Mouse (Mus musculus) lung, adult 2 months (tissue): ENCODE results near the gene Lrba. TPM values are rescaled to one million over a fixed set of nuclear protein-coding genes. Genes with fewer than 3 reads are reported as not detected.

Experiments used
- DNase-seq: peaks from one replicate; pipeline ENCODE4 v3.0.0; 2022
- H3K4me1 ChIP-seq: fragments of 200-500 bp; 2 replicates; pipeline ENCODE4 v1.6.1; 2011; ENCODE audit warnings: low read length; ENCODE audit not compliant: control insufficient read depth, insufficient read depth
- H3K4me3 ChIP-seq: fragments of 200-500 bp; replicated peaks from 2 replicates; pipeline ENCODE3; 2011; ENCODE audit warnings: low read depth, mild to moderate bottlenecking, control low read depth, low read length; ENCODE audit errors: extremely low read depth
- CTCF ChIP-seq: fragments of 200-500 bp; IDR thresholded peaks from 2 replicates; pipeline ENCODE4 v1.5.1; 2011; ENCODE audit warnings: mild to moderate bottlenecking, low read length, control low read depth; ENCODE audit not compliant: insufficient read depth
- POLR2A ChIP-seq: fragments of 200-500 bp; IDR thresholded peaks from 2 replicates; pipeline ENCODE4 v1.6.1; 2011; ENCODE audit warnings: low read depth, mild to moderate bottlenecking, control low read depth, low read length, borderline replicate concordance; ENCODE audit errors: extremely low read depth
- WGBS: fragments of 180-500 bp; shearing (Covaris S2); methylation state at CpG from one replicate; pipeline ENCODE4 v1.1.7; 2018; 5-methylcytosine and 5-hydroxymethylcytosine counted together
- polyA plus RNA-seq: library from polyadenylated mRNA; depleted of rRNA; stranded (reverse); fragments of >200 nt; gene quantifications from 2 replicates; pipeline ENCODE4 v1.2.3, GENCODE M21; 2012

Lrba gene
- polyA plus RNA-seq, 1 experiment, result 13.5 TPM

- TF ChIP-seq CTCF (no peak), POLR2A (no peak)
- 85% methylated on average over 8 of the region's 8 CpGs for WGBS
- no peak for DNase-seq
These were observed 535.4 kb downstream of the Lrba start for GRCm38 (mm10) chr3:86759834-86760233.

GRCm38 (mm10) chr3:86760474-86760873, 536.0 kb downstream of the Lrba start:
- DNase-seq, result no peak
- 92% methylated on average over 7 of the region's 7 CpGs for WGBS
- H3K4me1 ChIP-seq, result no peaks in the 10 kb centered on the region
- TF ChIP-seq CTCF (no peak), POLR2A (no peak)
- H3K4me3 ChIP-seq, result no peak overlapping the region

More at GRCm38 (mm10) chr3:86759834-86760233, 535.4 kb downstream of the Lrba start:
- H3K4me3 ChIP-seq, result no peak overlapping the region
- no peaks in the 10 kb centered on the region for H3K4me1 ChIP-seq

- no peak overlapping the region for H3K4me3 ChIP-seq
- DNase-seq, result no peak
- TF ChIP-seq POLR2A (no peak), CTCF (peak; percentile 31)
- no peaks in the 10 kb centered on the region for H3K4me1 ChIP-seq
- WGBS, result 70% methylated on average over 9 of the region's 9 CpGs
These were observed 536.9 kb downstream of the Lrba start for GRCm38 (mm10) chr3:86761095-86762035.

- TF ChIP-seq CTCF, result no peak
- TF ChIP-seq POLR2A, result no peak
- Histone ChIP-seq H3K4me3 (no peak overlapping the region), H3K4me1 (no peaks in the 10 kb centered on the region)
- DNase-seq, result no peak
- 93% methylated on average over 6 of the region's 6 CpGs for WGBS
These were observed 537.5 kb downstream of the Lrba start for GRCm38 (mm10) chr3:86762036-86762415.

GRCm38 (mm10) chr3:86762456-86762855, 538.0 kb downstream of the Lrba start:
- DNase-seq, result no peak
- WGBS, result 94% methylated on average over 4 of the region's 4 CpGs
- TF ChIP-seq POLR2A (no peak), CTCF (no peak)
- H3K4me1 ChIP-seq, result no peaks in the 10 kb centered on the region
- H3K4me3 ChIP-seq, result no peak overlapping the region

GRCm38 (mm10) chr3:86768553-86768952, 544.1 kb downstream of the Lrba start:
- Histone ChIP-seq H3K4me3 (no peak overlapping the region), H3K4me1 (no peaks in the 10 kb centered on the region)
- 60% methylated on average over 8 of the region's 8 CpGs for WGBS
- TF ChIP-seq POLR2A, result no peak
- no peak for TF ChIP-seq CTCF
- no peak for DNase-seq

- 80% methylated on average over 6 of the region's 6 CpGs for WGBS
These were observed 544.5 kb downstream of the Lrba start for GRCm38 (mm10) chr3:86768969-86769368.

GRCm38 (mm10) chr3:86774566-86775443, 550.3 kb downstream of the Lrba start:
- no peak for DNase-seq
- TF ChIP-seq POLR2A (no peak), CTCF (no peak)
- no peak overlapping the region for H3K4me3 ChIP-seq
- WGBS, result 29% methylated on average over 14 of the region's 14 CpGs
- H3K4me1 ChIP-seq, result peaks cover 7% of the 10 kb centered on the region

More at GRCm38 (mm10) chr3:86768969-86769368, 544.5 kb downstream of the Lrba start:
- DNase-seq, result no peak
- Histone ChIP-seq H3K4me3 (no peak overlapping the region), H3K4me1 (no peaks in the 10 kb centered on the region)
- TF ChIP-seq POLR2A (no peak), CTCF (no peak)

- 81% methylated on average over 6 of the region's 6 CpGs for WGBS
- DNase-seq, result no peak
- TF ChIP-seq CTCF, result no peak
- no peak for TF ChIP-seq POLR2A
- Histone ChIP-seq H3K4me1 (peaks cover 7% of the 10 kb centered on the region), H3K4me3 (no peak overlapping the region)
These were observed 551.0 kb downstream of the Lrba start for GRCm38 (mm10) chr3:86775444-86775828.

GRCm38 (mm10) chr3:86779704-86780103, 555.2 kb downstream of the Lrba start:
- peak; percentile 38 for DNase-seq
- TF ChIP-seq POLR2A (no peak), CTCF (peak; percentile 53)
- Histone ChIP-seq H3K4me1 (peaks cover 4% of the 10 kb centered on the region; the same call in 1 of the 2 replicates), H3K4me3 (no peak overlapping the region)
- 59% methylated on average over 4 of the region's 4 CpGs for WGBS
